Mouse (Mus musculus): ENCODE data around the gene Yjefn3.

DNA sequence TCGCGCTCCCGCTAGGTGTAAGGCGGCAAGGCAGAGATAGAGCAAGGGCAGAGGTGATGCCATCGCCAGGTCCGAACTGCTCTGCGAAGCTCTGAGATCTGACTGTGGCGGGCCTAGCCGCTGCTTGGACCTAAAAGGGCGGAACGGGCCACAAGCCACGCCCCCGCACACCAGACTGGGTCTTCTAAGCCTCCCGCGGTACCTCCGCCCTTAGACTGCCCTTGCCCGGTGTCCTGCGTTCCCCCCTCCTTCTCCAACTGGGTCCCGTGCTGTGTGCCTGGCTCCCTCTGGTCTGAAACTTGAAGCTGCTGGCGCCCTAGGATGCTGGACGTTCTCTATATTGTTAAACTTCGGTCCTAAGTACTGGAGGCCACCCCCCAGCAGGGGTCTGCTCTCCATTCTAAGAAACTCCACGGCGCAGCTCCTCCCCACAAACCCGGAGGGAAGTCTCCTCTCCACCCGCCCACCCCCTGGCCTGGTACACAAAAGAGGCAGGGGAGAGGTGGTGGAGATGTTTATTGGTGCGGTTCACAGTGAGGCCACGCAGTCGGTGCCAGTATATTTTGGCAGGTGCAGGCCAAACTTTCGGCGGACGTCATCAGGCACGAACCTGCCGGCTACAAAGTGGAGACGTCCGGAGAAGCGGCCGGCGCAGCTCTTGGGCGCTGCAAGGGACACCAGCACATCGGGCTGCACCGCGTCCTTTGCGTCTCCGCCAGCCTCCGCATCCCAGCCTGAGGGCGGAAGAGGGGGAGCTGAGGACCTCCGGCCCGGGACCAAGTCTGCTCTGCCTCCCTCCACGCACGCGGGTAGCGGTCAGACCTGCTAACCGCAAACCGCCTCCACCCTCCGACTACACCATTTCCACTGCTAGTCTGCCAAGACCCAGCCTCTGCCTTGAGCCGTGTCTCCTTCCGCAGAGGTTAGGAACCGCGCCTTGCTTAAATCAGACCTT, 14.9 kb downstream of the Yjefn3 start, which contains the start of gene Cilp2:
- TF ChIP-seq CTCF (IDR thresholded peaks at IDR 0.05; ENCODE audit: control insufficient read depth, insufficient read depth, low read length) = no peak
- TF ChIP-seq POLR2A (IDR thresholded peaks at IDR 0.05; ENCODE audit: borderline replicate concordance, control insufficient read depth, low read depth, low read length) = peak; percentile 15; the same call in 1 of the 2 replicates
